Mouse (Mus musculus): ENCODE results near the gene Tada2b. TPM values are rescaled to one million over a fixed set of nuclear protein-coding genes. Genes with fewer than 3 reads are reported as not detected.

Gene Tada2b
- 11.3 and 13.2 TPM in 2 replicates for polyA plus RNA-seq (2012)

DNA sequence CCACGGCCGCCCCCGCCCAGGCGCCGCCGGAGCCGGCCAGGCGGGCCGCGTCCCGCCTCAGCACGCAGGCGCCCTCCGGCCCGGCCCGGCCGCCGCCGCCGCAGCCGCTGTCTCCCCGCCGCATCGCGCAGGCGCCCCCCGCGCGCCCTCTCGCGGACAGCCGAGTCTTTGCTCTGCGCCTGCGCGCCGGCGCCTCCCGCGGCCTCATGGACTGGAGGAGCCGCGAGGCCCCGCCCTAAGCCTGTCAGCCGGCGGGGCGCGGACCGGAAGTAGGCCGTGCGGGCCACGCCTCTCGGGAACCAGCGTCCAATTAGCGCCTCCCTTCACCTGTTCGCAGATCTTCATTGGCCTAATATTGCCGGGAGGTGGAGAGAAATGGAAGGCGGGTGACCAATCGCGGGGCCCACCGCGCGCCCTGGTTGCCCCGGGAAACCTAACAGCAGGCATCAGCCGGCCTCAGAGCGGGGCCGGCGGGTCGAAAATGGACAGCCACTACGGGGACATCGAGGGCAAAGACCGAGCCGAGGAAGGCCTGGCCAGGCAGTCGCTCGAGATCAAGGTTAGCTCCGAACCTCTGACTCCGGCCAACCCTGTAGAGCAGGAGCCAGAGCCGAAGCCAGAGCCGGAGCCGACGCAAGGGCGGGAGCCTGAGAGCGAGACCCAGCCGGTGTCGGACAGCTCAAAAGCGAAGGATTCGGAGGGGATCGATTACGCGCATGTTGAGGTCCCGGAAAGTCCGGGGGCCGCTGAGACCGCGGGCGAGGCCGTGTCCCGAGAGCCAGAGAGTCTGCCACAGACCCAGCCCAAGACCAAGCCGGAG, at the start of gene Tada2b, which contains the start of gene Ccdc96:
Tada2b (minus strand) TSS at position 115 of the 820 bp plus-strand sequence.
Ccdc96 (plus strand) TSS at position 418 of the 820 bp plus-strand sequence.

DNA sequence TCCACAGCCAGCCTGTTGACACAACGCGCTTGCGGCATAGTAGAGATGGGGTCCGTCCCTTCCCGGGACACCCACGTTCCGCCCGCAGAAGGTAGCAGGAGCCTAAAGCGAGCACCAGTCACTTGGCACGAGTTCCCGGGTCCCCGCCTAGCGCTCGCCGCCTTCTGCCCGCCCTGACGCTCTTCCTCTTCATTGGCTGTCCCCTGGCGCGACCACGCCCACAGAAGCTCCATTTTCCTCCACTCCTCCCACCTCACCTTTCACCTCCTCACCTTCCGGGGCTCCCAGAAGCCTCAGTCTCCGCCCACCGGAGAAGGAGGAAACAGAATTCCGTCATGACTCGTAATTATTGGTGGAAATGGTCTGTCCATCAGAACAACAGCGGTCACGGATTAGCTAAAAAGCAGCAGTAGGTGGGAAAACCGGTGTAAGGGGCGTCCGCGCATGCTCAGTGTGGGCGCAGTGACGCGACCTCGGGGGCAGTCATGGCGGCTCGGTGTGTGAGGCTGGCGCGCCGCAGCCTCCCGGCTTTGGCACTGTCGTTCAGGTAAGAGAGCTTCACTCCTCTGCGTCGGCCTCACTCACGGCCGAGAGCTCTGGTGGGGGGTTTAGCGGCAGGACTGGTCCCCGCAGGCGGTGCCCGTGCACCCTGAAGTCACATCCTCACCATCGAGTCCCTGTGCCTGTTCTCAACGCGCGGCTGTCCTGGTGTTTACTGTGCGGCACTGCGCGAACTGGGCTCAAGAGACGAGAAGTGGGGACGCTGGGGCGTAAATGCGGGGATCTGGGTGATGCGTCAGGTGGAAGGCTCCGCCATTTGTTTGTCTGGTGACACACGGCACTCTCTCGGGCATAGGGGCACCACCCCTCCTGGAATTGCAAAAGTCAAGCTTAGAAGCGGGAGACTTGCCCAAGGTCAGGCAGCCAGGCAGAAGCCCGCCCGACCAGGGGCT, 19.1 kb downstream of the Tada2b start, which contains the start of gene Grpel1:
Grpel1 (plus strand) TSS at position 290 of the 953 bp plus-strand sequence.

Other genes starting within 250 kb of the Tada2b start
- 0.37 and 0.52 TPM in 2 replicates for gene Sorcs2, start 86.1 kb downstream of the Tada2b start, polyA plus RNA-seq (2012)
- 17.2 and 17.4 TPM in 2 replicates for gene Grpel1, start 19.3 kb downstream of the Tada2b start, polyA plus RNA-seq (2012)
- 0.06 and 0.23 TPM in 2 replicates for gene Ccdc96, start 303 bp upstream of the Tada2b start, polyA plus RNA-seq (2012)
- 14.9 and 16.1 TPM in 2 replicates for gene Tbc1d14, start 109.0 kb upstream of the Tada2b start, polyA plus RNA-seq (2012)
- gene D5Ertd579e, start 211.7 kb upstream of the Tada2b start, polyA plus RNA-seq (2012), result 2.9 and 3.7 TPM in 2 replicates